Mouse (Mus musculus): ENCODE measurements around the gene Smg1. TPM values are rescaled to one million over a fixed set of nuclear protein-coding genes. Genes with fewer than 3 reads are reported as not detected.
"Not testable (repeated sequence)": the region's sequence is repeated elsewhere in the genome, so short reads cannot be mapped to it uniquely, and the experiment has no call there.

The Smg1 gene
- polyA plus RNA-seq, 1 experiment from 2014 or later, result 14.2 TPM

- H3K4me1 ChIP-seq (ENCODE audit: control insufficient read depth, insufficient read depth, low read length), result no peaks in the 10 kb centered on the region
- peaks cover 41% of the 10 kb centered on the region for H3K36me3 ChIP-seq (ENCODE audit: control insufficient read depth, insufficient read depth, low read length)
- H3K4me3 ChIP-seq (replicated peaks; ENCODE audit: low read length), result no peak overlapping the region
- no peak for ATAC-seq (ENCODE audit: insufficient read depth, low FRiP score)
- 82% methylated on average over 3 of the region's 3 CpGs for WGBS
- no peak overlapping the region for H3K27ac ChIP-seq (ENCODE audit: low read length)
- no peaks in the 10 kb centered on the region for H3K27me3 ChIP-seq (ENCODE audit: control insufficient read depth, insufficient read depth, low read length)
- no peak overlapping the region for H3K4me2 ChIP-seq (ENCODE audit: low read depth, low read length)
- H3K9ac ChIP-seq (ENCODE audit: low read length), result no peak overlapping the region
- no peaks in the 10 kb centered on the region for H3K9me3 ChIP-seq (replicated peaks; ENCODE audit: control insufficient read depth, low read length)
Measured at GRCm38 (mm10) chr7:118181123-118181522, 62.3 kb downstream of the Smg1 start.

- Histone ChIP-seq H3K27me3 (ENCODE audit: control insufficient read depth, insufficient read depth, low read length) (no peaks in the 10 kb centered on the region), H3K27ac (ENCODE audit: low read length) (no peak overlapping the region), H3K9ac (ENCODE audit: low read length) (no peak overlapping the region), H3K4me2 (ENCODE audit: low read depth, low read length) (no peak overlapping the region), H3K4me3 (replicated peaks; ENCODE audit: low read length) (no peak overlapping the region), H3K9me3 (replicated peaks; ENCODE audit: control insufficient read depth, low read length) (no peaks in the 10 kb centered on the region), H3K4me1 (ENCODE audit: control insufficient read depth, insufficient read depth, low read length) (no peaks in the 10 kb centered on the region), H3K36me3 (ENCODE audit: control insufficient read depth, insufficient read depth, low read length) (peaks cover 34% of the 10 kb centered on the region)
- no peak for ATAC-seq (ENCODE audit: insufficient read depth, low FRiP score)
- WGBS, result 81% methylated on average over 3 of the region's 3 CpGs
Measured at GRCm38 (mm10) chr7:118179782-118180181, 63.7 kb downstream of the Smg1 start.

GRCm38 (mm10) chr7:118175821-118176355, 67.6 kb downstream of the Smg1 start:
- no peak for ATAC-seq (ENCODE audit: insufficient read depth, low FRiP score)
- H3K27me3 ChIP-seq (ENCODE audit: control insufficient read depth, insufficient read depth, low read length), result no peaks in the 10 kb centered on the region
- H3K36me3 ChIP-seq (ENCODE audit: control insufficient read depth, insufficient read depth, low read length), result peaks cover 32% of the 10 kb centered on the region
- WGBS, result 62% methylated on average over 1 of the region's 1 CpGs
- no peak overlapping the region for H3K9ac ChIP-seq (ENCODE audit: low read length)
- no peak overlapping the region for H3K4me3 ChIP-seq (replicated peaks; ENCODE audit: low read length)
- no peaks in the 10 kb centered on the region for H3K9me3 ChIP-seq (replicated peaks; ENCODE audit: control insufficient read depth, low read length)
- no peak overlapping the region for H3K4me2 ChIP-seq (ENCODE audit: low read depth, low read length)
- H3K4me1 ChIP-seq (ENCODE audit: control insufficient read depth, insufficient read depth, low read length), result no peaks in the 10 kb centered on the region
- no peak overlapping the region for H3K27ac ChIP-seq (ENCODE audit: low read length)

GRCm38 (mm10) chr7:118170125-118170524, 73.3 kb downstream of the Smg1 start:
- H3K36me3 ChIP-seq (ENCODE audit: control insufficient read depth, insufficient read depth, low read length), result peaks cover 29% of the 10 kb centered on the region
- 80% methylated on average over 2 of the region's 2 CpGs for WGBS
- H3K9me3 ChIP-seq (replicated peaks; ENCODE audit: control insufficient read depth, low read length); H3K4me3 ChIP-seq (replicated peaks; ENCODE audit: low read length); H3K9ac ChIP-seq (ENCODE audit: low read length); H3K27me3 ChIP-seq (ENCODE audit: control insufficient read depth, insufficient read depth, low read length); H3K4me1 ChIP-seq (ENCODE audit: control insufficient read depth, insufficient read depth, low read length); H3K27ac ChIP-seq (ENCODE audit: low read length); ATAC-seq (ENCODE audit: insufficient read depth, low FRiP score); H3K4me2 ChIP-seq (ENCODE audit: low read depth, low read length): not testable (repeated sequence)

GRCm38 (mm10) chr7:118163006-118163405, 80.5 kb downstream of the Smg1 start:
- no peak for ATAC-seq (ENCODE audit: insufficient read depth, low FRiP score)
- Histone ChIP-seq H3K27me3 (ENCODE audit: control insufficient read depth, insufficient read depth, low read length) (no peaks in the 10 kb centered on the region), H3K4me2 (ENCODE audit: low read depth, low read length) (no peak overlapping the region), H3K9ac (ENCODE audit: low read length) (no peak overlapping the region), H3K36me3 (ENCODE audit: control insufficient read depth, insufficient read depth, low read length) (peaks cover 27% of the 10 kb centered on the region), H3K4me3 (replicated peaks; ENCODE audit: low read length) (no peak overlapping the region), H3K4me1 (ENCODE audit: control insufficient read depth, insufficient read depth, low read length) (no peaks in the 10 kb centered on the region), H3K9me3 (replicated peaks; ENCODE audit: control insufficient read depth, low read length) (no peaks in the 10 kb centered on the region), H3K27ac (ENCODE audit: low read length) (no peak overlapping the region)
- 94% methylated on average over 8 of the region's 8 CpGs for WGBS

- Histone ChIP-seq H3K27ac (ENCODE audit: low read length) (no peak overlapping the region), H3K27me3 (ENCODE audit: control insufficient read depth, insufficient read depth, low read length) (no peaks in the 10 kb centered on the region), H3K4me1 (ENCODE audit: control insufficient read depth, insufficient read depth, low read length) (no peaks in the 10 kb centered on the region), H3K4me3 (replicated peaks; ENCODE audit: low read length) (no peak overlapping the region), H3K4me2 (ENCODE audit: low read depth, low read length) (no peak overlapping the region), H3K36me3 (ENCODE audit: control insufficient read depth, insufficient read depth, low read length) (peaks cover 19% of the 10 kb centered on the region), H3K9me3 (replicated peaks; ENCODE audit: control insufficient read depth, low read length) (no peaks in the 10 kb centered on the region), H3K9ac (ENCODE audit: low read length) (no peak overlapping the region)
- WGBS, result 94% methylated on average over 3 of the region's 3 CpGs
- ATAC-seq (ENCODE audit: insufficient read depth, low FRiP score), result no peak
Measured at GRCm38 (mm10) chr7:118160121-118160520, 83.3 kb downstream of the Smg1 start.

- Histone ChIP-seq H3K27ac (ENCODE audit: low read length) (no peak overlapping the region), H3K4me3 (replicated peaks; ENCODE audit: low read length) (no peak overlapping the region), H3K27me3 (ENCODE audit: control insufficient read depth, insufficient read depth, low read length) (no peaks in the 10 kb centered on the region), H3K4me2 (ENCODE audit: low read depth, low read length) (no peak overlapping the region), H3K36me3 (ENCODE audit: control insufficient read depth, insufficient read depth, low read length) (peaks cover 41% of the 10 kb centered on the region), H3K9me3 (replicated peaks; ENCODE audit: control insufficient read depth, low read length) (no peaks in the 10 kb centered on the region), H3K9ac (ENCODE audit: low read length) (no peak overlapping the region), H3K4me1 (ENCODE audit: control insufficient read depth, insufficient read depth, low read length) (no peaks in the 10 kb centered on the region)
- no peak for ATAC-seq (ENCODE audit: insufficient read depth, low FRiP score)
- WGBS, result 94% methylated on average over 7 of the region's 7 CpGs
Measured at GRCm38 (mm10) chr7:118156461-118156860, 87.0 kb downstream of the Smg1 start.

- Histone ChIP-seq H3K4me1 (ENCODE audit: control insufficient read depth, insufficient read depth, low read length) (no peaks in the 10 kb centered on the region), H3K4me2 (ENCODE audit: low read depth, low read length) (no peak overlapping the region), H3K9me3 (replicated peaks; ENCODE audit: control insufficient read depth, low read length) (no peaks in the 10 kb centered on the region), H3K27me3 (ENCODE audit: control insufficient read depth, insufficient read depth, low read length) (no peaks in the 10 kb centered on the region), H3K36me3 (ENCODE audit: control insufficient read depth, insufficient read depth, low read length) (peaks cover 39% of the 10 kb centered on the region), H3K27ac (ENCODE audit: low read length) (no peak overlapping the region), H3K9ac (ENCODE audit: low read length) (no peak overlapping the region), H3K4me3 (replicated peaks; ENCODE audit: low read length) (no peak overlapping the region)
- no peak for ATAC-seq (ENCODE audit: insufficient read depth, low FRiP score)
- 87% methylated on average over 6 of the region's 6 CpGs for WGBS
Measured at GRCm38 (mm10) chr7:118154150-118154549, 89.3 kb downstream of the Smg1 start.

GRCm38 (mm10) chr7:118143602-118144001, 99.9 kb downstream of the Smg1 start:
- WGBS, result 76% methylated on average over 3 of the region's 3 CpGs
- H3K27me3 ChIP-seq (ENCODE audit: control insufficient read depth, insufficient read depth, low read length), result no peaks in the 10 kb centered on the region
- H3K9ac ChIP-seq (ENCODE audit: low read length), result no peak overlapping the region
- no peaks in the 10 kb centered on the region for H3K4me1 ChIP-seq (ENCODE audit: control insufficient read depth, insufficient read depth, low read length)
- no peak overlapping the region for H3K4me3 ChIP-seq (replicated peaks; ENCODE audit: low read length)
- no peaks in the 10 kb centered on the region for H3K9me3 ChIP-seq (replicated peaks; ENCODE audit: control insufficient read depth, low read length)
- ATAC-seq (ENCODE audit: insufficient read depth, low FRiP score), result no peak
- H3K4me2 ChIP-seq (ENCODE audit: low read depth, low read length), result no peak overlapping the region
- peaks cover 27% of the 10 kb centered on the region for H3K36me3 ChIP-seq (ENCODE audit: control insufficient read depth, insufficient read depth, low read length)
- no peak overlapping the region for H3K27ac ChIP-seq (ENCODE audit: low read length)

- Histone ChIP-seq H3K36me3 (ENCODE audit: control insufficient read depth, insufficient read depth, low read length) (peaks cover 26% of the 10 kb centered on the region), H3K27ac (ENCODE audit: low read length) (no peak overlapping the region), H3K4me1 (ENCODE audit: control insufficient read depth, insufficient read depth, low read length) (no peaks in the 10 kb centered on the region), H3K4me3 (replicated peaks; ENCODE audit: low read length) (no peak overlapping the region), H3K4me2 (ENCODE audit: low read depth, low read length) (no peak overlapping the region), H3K9ac (ENCODE audit: low read length) (no peak overlapping the region), H3K9me3 (replicated peaks; ENCODE audit: control insufficient read depth, low read length) (no peaks in the 10 kb centered on the region), H3K27me3 (ENCODE audit: control insufficient read depth, insufficient read depth, low read length) (no peaks in the 10 kb centered on the region)
- 86% methylated on average over 4 of the region's 4 CpGs for WGBS
- no peak for ATAC-seq (ENCODE audit: insufficient read depth, low FRiP score)
Measured at GRCm38 (mm10) chr7:118143123-118143522, 100.3 kb downstream of the Smg1 start.

Data from stomach, embryonic 16.5 days (tissue).